Mouse (Mus musculus) c-Kit-positive CD71-positive TER-119-positive erythroid progenitor cells, embryonic 14.5 days (primary cell): Measurements from ENCODE around the gene Ifngr1.

Source experiments
- DNase-seq: peaks from one replicate; pipeline ENCODE4 v3.0.0-alpha.2; 2013; ENCODE audit warnings: low spot score

Ifngr1 gene

GRCm38 (mm10) chr10:19591641-19592441 is at the start of gene Ifngr1:
Gene Ifngr1 (plus strand): TSS chr10:19591949.
- peak; percentile 98 for DNase-seq

- no peak for DNase-seq
Measured at GRCm38 (mm10) chr10:19546825-19547224, 44.9 kb upstream of the Ifngr1 start.

GRCm38 (mm10) chr10:19548016-19548415 is 43.7 kb upstream of the Ifngr1 start:
- no peak for DNase-seq

- no peak for DNase-seq
Measured at GRCm38 (mm10) chr10:19548491-19548890, 43.3 kb upstream of the Ifngr1 start.

- DNase-seq: no peak
Measured at GRCm38 (mm10) chr10:19551585-19551984, 40.2 kb upstream of the Ifngr1 start.

GRCm38 (mm10) chr10:19553857-19554256 is 37.9 kb upstream of the Ifngr1 start:
- DNase-seq: no peak

- no peak for DNase-seq
Measured at GRCm38 (mm10) chr10:19557696-19558095, 34.1 kb upstream of the Ifngr1 start.

GRCm38 (mm10) chr10:19559565-19560165 is 32.1 kb upstream of the Ifngr1 start:
- DNase-seq: no peak

- no peak for DNase-seq
Measured at GRCm38 (mm10) chr10:19562598-19562997, 29.2 kb upstream of the Ifngr1 start.

GRCm38 (mm10) chr10:19563443-19563861 is 28.3 kb upstream of the Ifngr1 start:
- no peak for DNase-seq

- DNase-seq: no peak
Measured at GRCm38 (mm10) chr10:19567481-19567880, 24.3 kb upstream of the Ifngr1 start.

GRCm38 (mm10) chr10:19570288-19570687 is 21.5 kb upstream of the Ifngr1 start:
- DNase-seq: no peak

GRCm38 (mm10) chr10:19570716-19571115 is 21.0 kb upstream of the Ifngr1 start:
- no peak for DNase-seq

GRCm38 (mm10) chr10:19577571-19577970 is 14.2 kb upstream of the Ifngr1 start:
- DNase-seq: no peak

- no peak for DNase-seq
Measured at GRCm38 (mm10) chr10:19578001-19578400, 13.7 kb upstream of the Ifngr1 start.

GRCm38 (mm10) chr10:19578409-19578986 is 13.3 kb upstream of the Ifngr1 start:
- DNase-seq: no peak

- no peak for DNase-seq
Measured at GRCm38 (mm10) chr10:19580660-19581059, 11.1 kb upstream of the Ifngr1 start.

GRCm38 (mm10) chr10:19581844-19582582 is 9.7 kb upstream of the Ifngr1 start:
- no peak for DNase-seq

GRCm38 (mm10) chr10:19582806-19583430 is 8.8 kb upstream of the Ifngr1 start:
- DNase-seq: no peak

GRCm38 (mm10) chr10:19584064-19584463 is 7.7 kb upstream of the Ifngr1 start:
- no peak for DNase-seq

GRCm38 (mm10) chr10:19584846-19585245 is 6.9 kb upstream of the Ifngr1 start:
- DNase-seq: no peak

GRCm38 (mm10) chr10:19585860-19586259 is 5.9 kb upstream of the Ifngr1 start:
- no peak for DNase-seq
